Mouse (Mus musculus): ENCODE measurements at regions not wholly inside any gene's neighbourhood (a gene's known extent, or its start where the extent isn't known, plus 50 kb on each side); places are given as distances from the start of the nearest gene placed in this dataset.
A peak's percentile ranks its signal among the peaks of the same experiment; 100 is the strongest.

GRCm38 (mm10) chr9:47133454-47133853, 134.9 kb downstream of the Gm4791 start:
- DNase-seq: no peak

DNA sequence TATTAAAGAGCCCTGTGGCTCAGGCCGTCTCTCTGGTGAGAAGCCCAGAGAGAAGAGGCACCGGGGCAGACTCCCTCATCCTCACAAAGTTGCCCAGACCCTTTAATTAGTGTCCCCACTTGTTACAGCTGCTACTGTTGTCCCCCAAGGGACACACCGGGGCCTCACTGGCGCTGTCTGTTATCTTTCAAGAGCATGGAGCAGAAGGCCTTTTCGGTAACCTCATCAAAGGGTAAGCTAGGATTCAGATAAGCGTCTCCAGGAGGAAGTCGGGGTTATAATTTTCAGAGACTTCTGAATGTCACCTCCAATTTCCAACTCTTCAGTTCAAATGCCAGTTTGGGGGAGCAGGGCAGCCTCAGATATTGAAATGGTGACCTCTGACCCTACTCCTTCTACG, 135.3 kb downstream of the Gm4791 start:
- no peak for DNase-seq

DNA sequence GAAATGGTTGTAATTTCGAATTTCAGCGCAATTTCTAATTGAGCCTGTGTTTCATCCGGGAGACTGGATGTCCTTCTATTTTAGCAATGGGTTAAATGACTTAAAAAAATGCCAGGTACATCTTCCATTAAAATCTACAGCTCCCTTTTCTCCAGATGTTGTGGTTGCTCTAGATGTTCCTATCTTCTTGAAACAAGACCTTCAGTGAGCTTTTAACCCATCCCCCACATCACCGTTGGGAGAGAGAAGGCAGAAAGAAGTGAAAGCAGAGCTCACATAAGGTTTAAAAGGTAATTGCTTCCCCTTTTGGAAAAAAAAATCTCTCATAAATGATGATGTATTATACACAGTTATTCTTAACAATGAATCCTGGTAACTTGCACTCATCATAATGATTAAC, 135.9 kb downstream of the Gm4791 start:
- DNase-seq: no peak

GRCm38 (mm10) chr9:47136641-47137040, 138.1 kb downstream of the Gm4791 start:
- no peak for DNase-seq

DNA sequence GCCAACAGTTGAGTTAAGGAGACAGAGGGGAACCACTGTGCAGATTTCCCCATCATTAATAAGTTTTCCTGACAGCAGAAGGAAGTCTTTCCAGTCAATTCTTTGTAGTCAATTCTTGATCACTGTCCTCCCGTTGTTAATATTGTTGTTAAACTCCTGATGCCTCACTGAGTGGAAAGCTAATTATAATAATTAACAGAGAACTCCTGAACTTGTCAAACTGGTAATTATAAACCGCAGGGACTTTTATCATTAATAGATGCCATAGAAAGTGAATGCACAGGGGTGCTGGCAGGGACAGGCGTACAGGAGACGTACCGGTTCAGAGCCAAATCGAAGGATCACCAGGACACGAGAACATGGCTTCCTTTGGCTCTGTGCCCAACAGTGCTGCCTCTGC, 154.9 kb downstream of the Gm4791 start:
- DNase-seq: no peak

GRCm38 (mm10) chr9:47165480-47166131, 167.1 kb downstream of the Gm4791 start:
- DNase-seq: no peak

DNA sequence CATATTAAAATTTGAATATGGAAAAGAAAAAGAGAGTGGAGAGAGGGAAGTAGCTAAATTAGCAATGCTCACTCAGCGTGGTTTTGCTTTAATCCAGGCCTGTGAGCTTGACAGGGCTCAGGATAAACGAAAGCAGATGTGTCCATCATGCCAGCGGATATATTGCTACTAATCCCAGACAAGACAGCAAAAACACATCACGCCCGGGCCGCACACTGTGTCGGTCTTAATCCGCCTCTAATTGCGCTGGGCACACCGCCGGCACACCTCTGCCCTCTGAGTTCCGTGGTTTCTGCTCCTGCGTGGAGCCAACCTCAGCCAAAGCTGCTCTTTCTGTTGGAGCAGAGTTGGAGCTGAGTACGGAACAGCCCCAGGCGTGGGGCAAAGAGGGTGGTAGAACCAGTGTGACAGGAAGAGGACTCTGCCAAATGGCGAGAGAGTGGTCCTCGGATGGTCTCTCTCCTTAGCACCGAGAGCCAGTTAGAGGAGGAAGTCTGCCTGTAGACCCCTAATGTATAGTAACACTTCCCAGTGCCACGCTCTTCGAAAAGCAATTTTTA, 169.2 kb downstream of the Gm4791 start:
- no peak for DNase-seq

DNA sequence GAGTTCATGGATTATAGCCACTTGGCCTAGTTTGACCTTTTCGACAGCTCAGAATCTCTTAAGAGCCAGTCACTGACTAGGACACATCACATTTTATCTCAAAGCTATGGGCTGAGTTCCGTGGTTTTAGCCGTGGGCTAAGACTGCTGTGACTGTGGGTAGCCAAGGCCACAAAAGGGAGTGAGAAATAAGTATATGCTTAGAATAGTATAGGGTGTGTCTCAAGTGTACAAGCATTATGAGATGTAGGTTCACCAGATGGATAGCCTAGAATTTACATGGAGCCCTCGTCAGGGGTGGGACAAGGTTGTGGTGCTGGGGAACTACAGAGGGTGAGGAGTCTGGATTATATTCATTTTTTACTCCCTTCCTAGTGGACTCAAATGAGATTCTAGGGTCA, 177.5 kb downstream of the Gm4791 start:
- no peak for DNase-seq

DNA sequence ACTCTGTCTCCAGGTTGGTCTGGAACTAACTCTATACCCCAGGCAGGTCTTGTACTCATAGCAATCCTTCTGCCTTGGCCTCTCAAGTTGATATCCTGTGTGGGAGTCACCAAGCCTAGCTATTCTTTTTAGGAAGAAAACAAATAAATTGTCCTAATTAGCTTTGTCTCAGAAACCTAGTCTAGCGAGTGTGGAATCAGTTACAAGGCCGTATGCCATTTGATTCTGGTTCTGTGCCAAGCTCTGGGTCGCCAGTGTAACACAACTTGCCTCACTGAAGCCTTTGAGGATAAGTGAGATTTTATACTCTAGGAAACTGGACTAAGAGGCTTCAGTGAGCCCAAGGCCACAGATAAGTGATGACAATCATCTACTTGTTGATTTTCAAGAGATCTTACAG, 219.6 kb downstream of the Gm4791 start:
- DNase-seq: no peak

DNA sequence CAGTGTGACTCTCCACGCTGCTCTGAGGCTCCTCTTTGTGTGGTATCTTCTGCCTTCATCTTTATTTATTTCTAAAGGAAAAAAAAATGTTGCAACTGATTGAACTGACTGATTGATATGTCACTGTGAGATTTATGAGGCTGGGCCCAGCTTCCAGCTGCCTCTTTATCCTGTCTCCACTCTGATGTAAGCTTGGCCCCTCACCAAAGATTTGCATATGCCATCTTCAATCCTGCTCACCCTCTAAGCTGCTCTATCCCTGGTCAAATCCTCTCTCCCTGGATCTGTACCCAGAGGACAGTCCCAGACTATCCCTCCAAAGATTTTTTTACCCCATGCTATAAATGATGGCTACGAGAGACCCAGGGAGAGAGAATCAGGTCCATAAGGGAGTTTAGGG, 225.0 kb downstream of the Gm4791 start:
- DNase-seq: no peak

DNA sequence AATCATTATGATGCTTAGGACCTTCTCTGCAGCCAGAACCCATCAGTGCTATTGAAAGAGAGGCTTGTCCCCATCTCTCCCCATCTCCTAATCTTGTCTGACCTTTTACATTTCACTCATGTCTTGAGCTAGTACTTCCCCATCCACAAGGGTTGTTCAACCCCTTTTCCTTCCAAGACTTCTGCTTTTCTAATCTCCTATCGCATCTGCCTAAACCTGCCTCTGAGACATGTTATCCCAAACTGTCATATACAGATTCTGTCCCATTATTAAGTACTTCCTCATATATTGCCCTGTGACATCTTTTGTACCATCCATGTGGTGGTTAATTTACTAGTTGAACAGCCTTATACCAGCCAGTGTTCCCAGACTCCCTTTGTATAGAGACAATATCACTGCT, 225.7 kb downstream of the Gm4791 start:
- no peak for DNase-seq

DNA sequence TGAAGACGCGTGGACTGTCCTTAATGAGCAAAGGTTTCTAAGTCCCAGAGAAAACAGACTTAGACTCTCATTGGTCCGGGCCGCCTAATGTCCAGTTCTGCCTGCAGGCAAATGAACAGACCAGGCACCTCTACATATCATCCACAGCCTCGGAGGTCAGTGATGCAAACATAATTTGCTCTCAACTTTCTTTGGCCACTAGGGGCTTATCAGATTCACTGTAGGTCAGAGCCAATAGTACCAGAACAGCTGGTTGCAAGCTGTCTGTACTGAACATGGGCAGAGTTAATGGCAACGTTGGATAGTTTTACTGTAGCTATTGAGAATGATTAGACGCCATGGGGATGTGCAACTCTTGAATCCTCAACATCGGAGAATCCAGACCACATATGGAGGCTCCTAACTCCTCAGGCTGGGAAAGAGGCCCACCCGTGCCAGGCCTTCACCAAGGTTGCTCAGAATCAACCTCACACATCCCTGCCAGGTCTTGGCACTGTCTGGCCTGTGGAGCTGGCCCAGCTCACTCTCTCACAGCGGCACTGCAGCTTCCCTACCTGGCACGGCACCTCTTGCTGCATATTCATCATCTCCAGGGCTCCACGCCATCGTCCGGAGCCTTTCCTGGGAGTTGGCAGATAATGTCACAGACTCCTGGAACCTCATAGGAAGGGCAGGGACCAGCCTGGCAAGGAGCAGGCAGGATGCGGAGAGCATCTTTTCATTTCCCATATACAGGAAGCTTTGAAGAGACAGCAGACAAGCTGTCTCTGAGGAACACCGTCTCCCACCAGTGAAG, 228.1 kb downstream of the Gm4791 start:
- peak; percentile 13 for DNase-seq

DNA sequence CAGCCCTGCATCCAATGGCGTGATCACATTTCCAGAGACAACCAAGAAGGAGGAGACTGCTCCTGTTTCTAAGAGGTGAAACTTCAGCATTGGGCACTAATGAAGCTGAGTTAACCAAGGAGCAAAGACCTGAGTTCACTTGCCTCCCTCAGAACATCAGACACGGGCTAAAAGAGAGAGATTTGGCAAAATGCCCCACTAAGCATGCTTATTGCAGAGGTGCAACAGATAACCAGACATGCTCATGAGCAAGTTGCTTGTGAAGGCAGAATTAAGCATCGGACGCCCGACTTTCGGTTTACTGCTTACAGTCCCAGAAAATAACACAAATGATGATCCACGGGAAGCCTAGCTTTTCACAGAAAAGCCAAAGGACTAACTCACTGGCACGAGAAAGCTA, 228.8 kb downstream of the Gm4791 start:
- DNase-seq: no peak

GRCm38 (mm10) chr9:47228736-47229135, 230.2 kb downstream of the Gm4791 start:
- no peak for DNase-seq

DNA sequence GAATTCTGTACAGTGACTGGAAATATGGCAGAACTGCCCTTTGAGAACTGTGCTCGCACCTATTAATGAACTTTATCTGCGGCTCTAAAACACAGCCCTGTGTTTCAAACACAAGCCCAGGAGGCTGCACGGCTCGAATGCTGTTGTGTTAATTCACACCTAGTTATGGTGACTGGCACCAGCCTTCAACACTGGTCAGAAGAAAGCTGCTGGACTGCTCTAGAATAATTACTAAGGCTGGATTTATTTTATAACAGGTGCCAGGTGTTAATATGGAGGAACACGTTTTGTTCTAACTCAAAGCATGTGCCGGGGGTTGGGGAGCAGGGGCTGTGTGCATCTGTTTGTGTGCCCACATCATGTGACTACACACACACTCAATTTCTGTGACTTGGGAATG, 230.8 kb downstream of the Gm4791 start:
- no peak for DNase-seq

- no peak for DNase-seq
Observed at GRCm38 (mm10) chr9:47240950-47241349, 242.4 kb downstream of the Gm4791 start.

DNA sequence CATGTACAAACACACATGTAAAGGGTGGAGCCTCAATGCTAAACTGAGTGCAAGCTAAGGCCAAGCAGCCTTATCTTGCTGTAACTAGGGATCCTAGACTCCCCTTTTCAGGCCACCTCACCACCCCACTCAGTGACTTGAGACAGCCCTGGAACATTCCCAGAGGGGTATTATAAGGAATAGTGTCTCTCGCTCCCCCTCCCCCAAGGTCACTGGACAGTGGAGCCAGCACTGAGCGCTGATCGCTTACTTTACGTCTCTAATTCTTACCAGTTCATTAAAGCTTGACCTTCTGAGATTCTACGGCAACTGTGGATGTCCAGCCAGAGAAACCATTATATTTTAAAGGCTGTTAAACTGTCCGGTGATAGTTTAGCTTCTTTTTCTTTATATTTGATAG, 243.5 kb downstream of the Gm4791 start:
- DNase-seq: no peak

- no peak for DNase-seq
Observed at GRCm38 (mm10) chr9:47242526-47242925, 244.0 kb downstream of the Gm4791 start.

DNA sequence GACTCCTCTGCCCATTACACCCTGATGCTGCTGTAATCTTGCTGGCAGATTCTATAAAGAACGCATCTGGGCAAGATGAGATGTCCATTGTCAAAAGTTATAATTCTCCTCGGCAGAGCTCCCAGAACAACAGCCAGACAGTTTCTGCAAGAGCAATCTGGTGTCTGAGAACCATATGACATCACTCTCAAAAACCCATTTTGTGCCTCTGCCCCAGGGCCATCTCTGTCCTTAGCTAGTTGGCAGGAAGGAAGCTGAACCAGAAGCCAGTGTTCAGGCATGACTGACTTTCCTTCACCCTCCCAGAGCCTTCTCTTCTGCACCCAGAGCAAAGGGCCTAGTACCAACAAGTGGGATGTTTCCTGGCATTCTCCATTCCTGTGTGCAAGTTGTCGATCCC, 250.5 kb downstream of the Gm4791 start:
- DNase-seq: no peak

DNA sequence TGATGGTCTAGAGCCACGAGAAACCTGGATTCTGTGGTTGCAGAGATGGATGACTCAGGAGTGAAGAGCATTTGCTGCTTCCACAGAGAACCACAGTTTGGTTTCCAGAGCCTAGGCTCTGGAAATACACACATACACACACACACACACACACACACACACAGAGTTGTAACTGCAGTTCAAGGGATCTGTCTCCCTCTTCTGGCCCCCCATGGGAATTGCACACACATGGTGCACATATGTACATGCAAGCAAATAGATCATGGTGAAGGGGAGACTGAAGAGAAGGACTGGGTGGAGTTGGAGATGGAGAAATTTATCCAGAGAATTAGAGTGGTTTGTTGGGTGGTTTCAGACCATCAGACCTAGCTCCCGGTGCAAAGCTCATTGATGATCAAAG, 252.6 kb downstream of the Gm4791 start:
- no peak for DNase-seq

DNA sequence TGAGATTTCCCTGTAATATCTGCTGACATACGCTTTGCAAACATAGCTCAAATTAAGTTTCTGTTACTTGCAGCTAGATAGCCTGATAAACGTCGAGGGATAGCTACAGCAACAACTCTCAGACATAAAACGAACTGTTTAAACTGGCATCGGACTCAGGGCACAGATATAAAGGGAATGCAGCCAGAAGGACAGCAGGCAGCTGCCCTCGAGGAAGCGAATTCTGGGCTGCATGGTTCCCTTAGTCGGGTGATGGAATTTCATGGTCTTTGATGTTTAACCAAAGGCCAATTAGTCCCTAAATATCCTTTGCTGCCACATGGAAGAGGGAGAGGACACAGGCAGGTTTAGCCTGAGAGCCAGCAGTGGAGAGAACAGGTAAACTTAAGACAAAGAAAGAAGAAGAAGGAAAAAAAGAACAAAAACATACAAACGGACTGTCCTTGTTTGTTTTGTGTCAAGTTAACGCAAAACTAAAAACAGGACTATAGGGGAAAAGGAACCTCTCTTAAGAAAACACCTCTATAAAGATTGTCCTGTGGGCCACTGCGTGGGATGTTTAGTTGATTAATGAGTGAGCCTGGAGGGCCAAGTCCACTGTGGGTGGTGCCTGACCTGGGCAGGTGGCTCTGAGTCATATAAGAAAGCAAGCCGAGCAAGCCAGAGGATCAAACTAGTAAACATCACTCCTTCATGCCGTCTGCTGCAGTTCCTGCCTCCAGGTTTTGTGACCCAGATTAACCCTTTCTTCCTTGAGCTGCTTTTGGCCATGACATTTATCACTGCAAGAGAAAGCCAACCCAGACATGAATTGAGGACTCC, 255.5 kb downstream of the Gm4791 start:
- DNase-seq: no peak

DNA sequence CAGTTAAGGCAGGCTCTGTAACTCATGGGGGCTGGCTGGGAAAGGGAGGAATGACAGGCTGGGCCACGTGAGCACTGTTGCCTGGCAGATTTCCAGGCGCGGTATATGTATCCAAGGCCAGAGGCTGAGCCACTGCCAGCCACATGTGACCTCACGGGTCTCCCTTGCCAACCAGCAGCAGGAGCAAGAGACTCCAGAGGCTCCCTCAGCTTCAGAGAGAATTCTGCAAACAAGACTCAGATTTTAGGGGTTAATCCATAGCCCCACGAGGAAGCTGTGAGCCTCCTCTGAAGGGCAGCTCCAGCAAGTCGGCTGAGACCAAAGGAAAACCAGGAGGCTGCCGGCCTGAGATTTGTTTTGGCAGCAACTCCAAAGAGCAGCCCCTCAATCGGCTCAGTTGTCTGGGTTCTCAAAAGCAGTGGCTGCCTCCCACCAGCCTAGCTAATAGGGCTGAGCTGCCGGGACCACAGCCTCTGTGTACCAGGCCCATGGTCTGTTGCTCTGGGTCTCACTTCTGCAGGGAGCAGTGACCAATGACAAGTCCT, 264.0 kb upstream of the Cadm1 start:
- peak; percentile 25 for DNase-seq

GRCm38 (mm10) chr9:47276303-47277005, 253.5 kb upstream of the Cadm1 start:
- no peak for DNase-seq

Data from right cerebral cortex, postnatal 14 days (tissue).